Mouse (Mus musculus) adrenal gland (tissue): ENCODE results near the gene Fam83g.

ENCODE experiments used
- intact Hi-C: fragments of 180-260 bp; cut with DNase I; formaldehyde crosslinking; loops from one replicate; pipeline ENCODE4 v1.15.1; 2025

Fam83g gene

DNA sequence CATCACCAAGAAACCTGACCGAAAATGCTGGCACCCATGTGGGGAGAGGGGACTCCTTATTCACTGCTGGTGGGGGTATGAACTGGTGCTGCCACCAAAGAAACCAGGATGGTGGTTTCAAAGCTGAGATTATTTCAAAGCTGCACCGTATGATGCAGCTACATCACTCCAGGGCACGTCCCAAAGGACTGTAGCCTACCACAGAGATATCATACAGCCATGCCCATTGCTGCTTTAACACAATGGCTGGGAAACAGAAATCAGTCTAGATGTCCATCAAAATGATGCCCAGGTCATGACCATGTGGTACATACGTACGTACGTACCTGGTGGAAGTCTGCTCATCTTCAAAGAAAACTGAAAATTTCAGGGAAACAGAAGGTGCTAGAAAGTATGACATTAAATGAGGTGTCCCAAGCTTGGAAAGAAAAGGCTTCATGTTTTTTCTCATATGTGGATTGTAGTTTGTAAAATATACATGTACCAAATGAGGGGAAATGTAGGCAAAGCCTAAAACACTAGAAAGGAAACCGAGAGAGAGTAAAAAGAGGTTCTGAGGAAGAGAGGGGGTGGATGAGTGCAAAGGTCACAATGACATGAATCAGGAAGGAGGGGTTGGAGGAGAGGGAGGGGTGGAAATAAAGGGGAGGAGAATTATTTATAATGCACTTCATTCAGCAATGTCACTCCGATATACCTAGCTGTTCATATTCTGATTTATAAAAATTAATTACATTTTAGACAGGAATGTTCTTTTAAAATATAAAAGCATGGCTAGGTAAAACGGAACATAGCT, 33.2 kb upstream of the Fam83g start:
- intact Hi-C loops: no loop called here

DNA sequence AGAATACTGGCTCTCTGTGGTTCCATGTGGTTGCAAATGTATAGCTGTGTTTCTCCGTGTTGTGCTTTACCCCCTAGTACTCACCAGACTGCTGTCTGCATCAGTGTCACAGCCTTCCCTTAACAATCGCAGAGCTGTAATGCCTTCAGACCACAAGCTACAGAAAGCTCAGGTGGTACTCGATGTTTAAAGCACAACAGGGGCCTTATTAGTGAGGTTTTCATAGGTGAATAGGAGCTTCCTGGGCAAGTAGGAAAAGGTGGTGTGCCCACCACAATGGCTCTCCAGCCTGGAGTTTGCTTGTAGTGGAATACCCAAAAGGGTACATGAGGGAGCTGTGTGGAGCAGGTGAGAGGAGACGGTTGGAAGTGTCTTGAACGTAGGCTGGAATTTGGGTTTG, 31.7 kb upstream of the Fam83g start:
- intact Hi-C loops: no loop called here

- intact Hi-C loops: no loop called here
Measured at GRCm38 (mm10) chr11:61652686-61653447, 31.0 kb upstream of the Fam83g start, which contains the start of gene Grap. Grap (plus strand) TSS chr11:61653265.

GRCm38 (mm10) chr11:61653568-61653967, 30.3 kb upstream of the Fam83g start:
- intact Hi-C loops: no loop called here

DNA sequence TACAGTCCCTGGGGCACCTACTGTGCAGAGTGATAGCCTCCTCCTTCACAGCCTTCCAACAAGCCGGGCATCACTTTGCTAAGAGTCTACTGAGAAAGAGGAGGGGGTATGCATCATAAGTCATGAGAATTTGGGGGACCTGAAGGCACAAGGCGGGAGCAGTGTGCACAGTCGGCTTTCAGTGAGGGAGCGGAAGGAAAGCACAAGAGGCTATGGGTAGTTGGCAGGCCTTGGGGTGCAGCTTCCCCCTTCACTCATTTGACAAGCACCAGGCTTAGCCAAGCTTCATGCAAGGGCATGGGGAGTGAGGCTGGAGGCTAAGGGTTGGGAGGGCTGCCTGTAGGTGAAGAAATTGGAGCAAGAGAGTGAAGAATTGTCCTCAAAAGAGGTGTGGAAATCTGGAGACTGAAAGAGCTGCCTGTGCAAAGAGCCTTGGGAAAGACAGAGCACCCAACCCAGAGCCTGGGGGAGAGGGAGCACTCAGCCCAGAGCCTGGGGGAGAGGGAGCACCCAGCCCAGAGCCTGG, 29.0 kb upstream of the Fam83g start:
- intact Hi-C loops: no loop called here

- intact Hi-C loops: no loop called here
Measured at GRCm38 (mm10) chr11:61655649-61656048, 28.2 kb upstream of the Fam83g start.

DNA sequence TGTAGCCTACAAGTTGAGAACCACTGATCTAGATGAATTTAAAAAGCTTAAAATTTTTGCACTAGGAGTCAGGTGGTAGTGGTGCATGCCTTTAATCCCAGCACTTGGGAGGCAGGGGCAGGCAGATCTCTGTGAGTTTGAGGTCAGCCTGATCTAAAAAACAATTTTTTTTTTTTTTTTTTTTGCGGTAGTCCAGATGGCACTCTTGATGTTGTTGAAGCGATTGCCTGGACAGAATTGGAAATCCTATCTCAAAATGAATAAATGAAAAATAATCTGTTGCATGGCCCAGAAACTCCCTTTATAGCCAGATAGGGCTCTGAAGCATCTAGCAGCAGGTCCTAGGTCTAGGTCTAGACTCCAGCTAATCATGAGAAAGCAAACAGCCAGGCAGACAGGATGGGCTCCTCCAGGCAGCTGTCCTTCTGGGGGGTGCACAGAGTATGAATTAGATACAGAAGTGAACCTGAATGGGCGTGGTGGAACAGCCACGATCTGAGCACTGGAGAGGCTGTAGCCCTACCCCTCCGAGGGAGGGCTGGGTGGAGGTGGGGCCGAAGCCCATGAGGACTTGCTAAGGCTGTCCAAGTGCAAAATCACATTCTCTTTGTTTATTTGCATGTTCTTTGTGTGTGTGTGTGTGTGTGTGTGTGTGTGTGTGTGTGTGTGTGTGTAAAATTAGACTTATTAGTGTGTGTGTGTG, 27.6 kb upstream of the Fam83g start:
- intact Hi-C loops: no loop called here

DNA sequence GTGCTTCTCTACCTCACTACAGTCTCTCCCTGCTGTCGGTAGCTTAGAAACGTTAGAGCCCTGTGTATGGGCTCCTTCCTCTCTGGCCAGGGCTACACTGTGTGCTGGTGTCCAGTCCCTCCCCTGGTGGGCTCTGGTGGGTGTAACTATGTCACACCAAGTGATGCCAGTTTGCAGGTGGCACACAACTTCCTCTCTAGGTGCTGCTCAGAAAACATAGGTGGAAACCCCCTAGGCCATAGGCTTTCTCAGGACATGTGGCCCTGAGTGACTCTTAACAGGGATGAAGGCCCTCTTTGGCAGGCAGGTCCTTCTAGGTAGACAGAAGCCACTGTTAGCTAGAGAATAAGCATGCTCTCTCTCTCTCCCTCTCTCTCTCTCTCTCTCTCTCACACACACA, 26.5 kb upstream of the Fam83g start:
- intact Hi-C loops: no loop called here

DNA sequence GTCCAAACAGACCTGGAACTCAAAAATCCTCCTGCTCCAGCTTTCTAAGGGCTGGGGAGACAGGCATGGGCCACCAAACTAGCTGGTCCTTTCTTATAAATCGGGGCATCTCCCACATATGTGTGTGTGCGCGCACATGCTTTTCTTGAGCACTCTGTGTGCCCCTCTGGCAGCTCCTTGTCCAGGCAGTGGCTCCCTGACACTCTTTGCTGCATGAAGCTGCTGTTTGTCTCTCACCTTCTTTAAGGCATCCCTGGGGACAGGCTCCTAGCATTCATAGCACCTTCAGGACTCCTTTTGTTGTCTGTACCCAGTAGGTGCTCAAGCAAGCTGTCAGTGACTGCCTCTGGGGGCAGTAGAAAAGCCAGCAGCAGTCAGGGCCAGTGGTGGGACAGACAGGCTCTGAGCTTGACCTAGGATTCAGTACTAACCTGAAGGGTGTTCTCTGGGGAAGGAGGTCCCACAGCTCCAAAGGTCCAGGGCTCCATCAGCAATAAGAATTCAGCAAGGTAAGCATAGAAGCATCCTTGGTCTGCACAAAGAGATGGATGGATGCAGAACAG, 25.4 kb upstream of the Fam83g start:
- intact Hi-C loops: no loop called here

DNA sequence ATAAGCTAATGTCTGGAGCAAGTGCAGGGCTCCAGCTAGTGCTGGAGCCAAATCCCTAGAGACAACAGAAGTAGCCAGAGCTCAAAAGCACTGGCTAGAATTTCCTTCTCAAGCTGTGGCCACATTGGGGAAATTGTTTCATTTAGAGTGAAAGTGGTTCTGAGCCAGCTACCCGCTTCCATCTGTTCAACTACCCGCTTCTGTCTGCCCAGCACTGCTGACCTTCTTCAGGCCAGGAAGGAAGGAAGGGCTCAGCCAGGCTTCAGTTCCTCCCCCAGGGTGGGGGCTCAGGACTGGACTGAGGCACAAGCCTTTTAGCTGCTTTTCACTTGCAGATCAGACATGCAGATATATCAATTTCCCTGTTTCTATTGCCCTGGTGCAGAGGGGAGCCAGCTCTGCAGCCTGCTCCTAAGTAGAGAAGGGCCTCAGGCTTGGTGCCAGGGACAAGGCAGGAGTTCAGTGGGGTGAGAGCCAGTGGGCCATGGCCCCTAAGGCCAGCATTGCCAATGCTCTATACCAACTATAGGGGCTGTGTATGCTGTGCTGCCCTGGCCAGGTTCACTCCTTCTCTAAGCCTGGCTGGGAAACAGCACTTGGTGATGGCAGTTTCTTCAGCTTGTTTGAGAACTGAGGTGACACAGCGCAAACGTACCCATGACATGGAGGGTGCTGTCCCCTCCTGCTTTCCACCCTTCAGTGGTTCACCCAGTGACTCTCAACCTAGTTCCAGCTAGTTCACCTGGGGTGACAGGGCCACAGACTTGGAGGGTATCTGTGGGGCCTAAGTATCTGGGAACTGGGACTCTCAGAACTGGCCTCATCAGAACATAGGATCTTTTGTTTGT, 24.7 kb upstream of the Fam83g start:
- intact Hi-C loops: no loop called here

- intact Hi-C loops: no loop called here
Measured at GRCm38 (mm10) chr11:61660001-61660400, 23.9 kb upstream of the Fam83g start.

- intact Hi-C loops: no loop called here
Measured at GRCm38 (mm10) chr11:61660806-61661392, 23.0 kb upstream of the Fam83g start.

- intact Hi-C loops: no loop called here
Measured at GRCm38 (mm10) chr11:61662189-61662588, 21.7 kb upstream of the Fam83g start.

GRCm38 (mm10) chr11:61665401-61665800, 18.5 kb upstream of the Fam83g start:
- intact Hi-C loops: no loop called here

- intact Hi-C loops: loop anchor here (2.0 kb wide), 1 partner anchor 47 kb away; no protein-coding TSS in a partner anchor
Measured at GRCm38 (mm10) chr11:61665991-61666799, 17.7 kb upstream of the Fam83g start.

DNA sequence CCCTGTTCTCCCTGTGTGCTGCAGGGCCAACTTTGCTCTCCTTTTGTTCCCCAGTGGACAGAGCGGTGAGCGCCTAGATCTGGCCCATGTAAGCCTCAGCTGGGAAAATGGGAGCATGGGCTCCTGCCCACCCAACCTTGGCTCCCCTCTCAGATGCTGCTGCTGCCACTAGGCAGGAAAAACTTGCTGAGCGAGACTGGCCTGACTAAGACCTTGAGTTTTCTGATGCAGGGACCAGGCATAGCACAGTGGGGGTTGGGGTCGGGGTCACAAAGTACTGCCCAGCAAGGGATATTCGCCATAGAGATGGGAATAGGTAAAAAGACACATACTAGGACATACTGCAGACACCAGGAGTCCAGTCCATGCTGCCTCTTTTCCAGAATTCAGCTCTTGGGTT, 16.6 kb upstream of the Fam83g start:
- intact Hi-C loops: loop anchor here (2.0 kb wide), 1 partner anchor 46 kb away; no protein-coding TSS in a partner anchor

- intact Hi-C loops: loop anchor here (2.0 kb wide), 1 partner anchor 45 kb away; no protein-coding TSS in a partner anchor
Measured at GRCm38 (mm10) chr11:61667782-61668181, 16.1 kb upstream of the Fam83g start.

DNA sequence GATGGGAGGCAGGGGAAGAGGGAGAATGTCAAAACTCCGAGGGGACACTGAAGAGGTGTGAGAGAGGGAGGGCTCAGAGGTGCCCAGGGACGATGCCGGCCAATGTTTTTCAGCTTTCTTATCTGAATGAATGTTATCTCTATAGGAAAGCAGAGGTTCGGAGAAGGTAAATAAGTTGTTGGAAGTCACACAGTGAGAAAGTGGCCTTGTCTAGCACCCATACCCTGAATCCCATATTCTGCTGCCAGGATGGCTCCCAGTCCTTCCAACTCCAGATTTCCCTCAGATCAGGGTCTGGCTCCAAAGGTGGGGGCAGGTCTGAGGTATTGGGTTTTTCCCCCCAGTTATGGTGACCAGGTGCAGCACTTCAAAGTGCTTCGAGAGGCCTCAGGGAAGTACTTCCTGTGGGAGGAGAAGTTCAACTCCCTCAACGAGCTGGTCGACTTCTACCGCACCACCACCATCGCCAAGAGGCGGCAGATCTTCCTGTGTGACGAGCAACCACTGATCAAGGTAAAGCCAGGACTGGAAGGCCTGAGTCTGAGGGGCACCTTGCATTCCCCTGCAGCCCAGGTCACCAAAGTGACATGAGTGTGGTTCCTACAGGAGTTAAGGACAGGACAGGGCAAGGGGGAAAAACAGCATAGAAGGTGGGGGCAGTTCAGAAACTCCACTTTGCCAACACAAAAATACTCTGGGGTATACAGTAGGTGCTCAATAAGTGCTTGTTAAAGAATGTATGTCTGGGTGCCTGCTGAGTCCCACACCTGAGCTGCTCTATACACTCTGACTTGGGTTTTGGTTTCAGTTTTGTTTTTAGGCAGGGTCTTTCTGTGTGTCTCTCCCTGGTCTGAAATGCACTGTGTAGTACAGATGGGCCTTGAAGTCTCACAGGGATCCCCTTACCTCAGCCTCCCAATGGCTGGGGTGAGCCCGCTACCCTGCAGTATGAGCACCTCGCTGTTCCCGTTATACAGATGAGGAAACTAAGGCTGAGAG, 14.1 kb upstream of the Fam83g start:
- intact Hi-C loops: no loop called here
